Mouse (Mus musculus) ovary, postnatal 14 days (tissue): ENCODE results near the gene Efnb3.
"Not testable (repeated sequence)": the region's sequence is repeated elsewhere in the genome, so short reads cannot be mapped to it uniquely, and the experiment has no call there.

Experiments
- DNase-seq: peaks from one replicate; pipeline ENCODE4 v3.0.0; 2022; ENCODE audit warnings: low spot score

Efnb3 gene

DNA sequence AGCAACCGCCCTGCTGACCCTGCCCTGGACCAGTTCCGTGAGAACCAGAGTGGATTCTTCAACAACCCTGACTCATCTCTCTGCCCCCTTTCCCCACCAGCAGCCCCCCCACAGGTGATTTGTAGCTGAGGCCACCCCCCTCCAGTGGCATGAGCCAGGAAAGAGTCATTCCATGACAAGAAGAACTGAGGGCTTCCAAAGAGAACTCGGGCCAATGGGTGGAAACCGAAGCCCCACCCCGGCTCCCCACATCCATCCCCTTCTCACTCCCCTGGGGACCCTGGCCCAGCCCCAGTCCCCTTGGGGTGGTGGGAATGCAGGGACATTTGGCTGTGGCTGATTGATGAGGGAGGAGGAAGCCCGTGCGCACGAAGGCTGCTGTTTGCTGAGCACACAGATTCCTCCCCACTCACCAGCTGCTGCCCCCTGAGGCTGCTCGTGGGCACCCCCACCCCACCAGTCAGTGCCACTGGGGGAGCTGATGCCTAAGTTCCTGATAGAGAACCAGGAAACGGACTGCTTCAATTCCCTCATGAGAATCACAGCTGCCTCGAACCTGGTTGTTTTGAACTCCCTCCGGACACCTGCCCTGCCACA is 10.8 kb downstream of the Efnb3 start, which contains the start of gene Dnah2:
Dnah2 (minus strand) TSS at position 51 of the 597 bp plus-strand sequence.
- DNase-seq = no peak

DNA sequence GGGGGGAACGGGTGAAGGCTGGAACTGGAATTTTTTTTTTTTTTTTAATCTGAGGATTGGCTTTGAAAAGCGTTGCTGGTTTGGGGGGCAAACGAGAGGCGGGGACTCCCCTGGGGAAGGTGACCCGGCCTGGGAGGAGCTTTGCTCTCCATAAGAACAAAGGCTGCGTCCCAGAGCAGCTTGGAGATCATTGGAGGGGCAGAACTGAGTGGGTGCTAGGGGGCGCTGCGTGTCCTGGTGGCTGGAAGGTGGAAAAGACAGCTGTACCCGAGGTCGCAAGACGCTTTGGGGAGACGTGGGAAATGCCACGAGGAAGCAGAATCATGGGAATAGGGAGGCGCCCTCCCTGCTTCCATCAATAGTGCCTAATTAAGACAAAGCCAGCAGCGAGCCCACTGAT is 12.9 kb downstream of the Efnb3 start:
- DNase-seq = peak; percentile 39

DNA sequence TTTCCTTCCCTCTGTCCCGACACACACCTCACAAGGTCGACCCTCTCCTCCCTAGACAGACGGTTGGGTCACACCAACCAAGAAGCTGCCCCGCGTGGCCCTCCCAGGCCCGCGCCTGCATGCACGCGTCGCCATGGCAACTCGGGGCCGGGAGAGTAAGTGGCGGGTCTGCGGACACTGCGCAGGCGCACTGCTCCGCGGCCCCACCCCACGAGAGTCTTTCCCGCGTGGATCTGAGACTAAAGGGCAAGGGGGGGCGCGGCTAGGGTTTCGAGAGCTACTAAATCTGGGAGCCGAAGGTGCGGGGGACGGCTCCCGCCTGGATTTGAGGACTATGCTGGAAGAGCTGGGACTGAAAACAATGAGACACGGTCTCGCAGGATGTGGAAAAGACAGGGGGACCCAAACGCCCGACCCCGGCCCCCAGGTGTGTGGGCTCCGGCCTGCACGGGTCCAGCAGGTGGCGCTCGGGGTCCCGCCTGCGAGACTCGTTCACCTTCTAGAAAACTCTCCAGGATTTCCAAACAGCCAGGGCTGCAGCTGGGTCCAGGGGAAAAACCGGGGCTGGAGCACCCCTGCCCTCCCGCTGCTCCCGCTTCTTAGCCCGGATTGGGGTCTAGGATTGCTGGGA is 13.5 kb downstream of the Efnb3 start:
- peak; percentile 72 for DNase-seq

DNA sequence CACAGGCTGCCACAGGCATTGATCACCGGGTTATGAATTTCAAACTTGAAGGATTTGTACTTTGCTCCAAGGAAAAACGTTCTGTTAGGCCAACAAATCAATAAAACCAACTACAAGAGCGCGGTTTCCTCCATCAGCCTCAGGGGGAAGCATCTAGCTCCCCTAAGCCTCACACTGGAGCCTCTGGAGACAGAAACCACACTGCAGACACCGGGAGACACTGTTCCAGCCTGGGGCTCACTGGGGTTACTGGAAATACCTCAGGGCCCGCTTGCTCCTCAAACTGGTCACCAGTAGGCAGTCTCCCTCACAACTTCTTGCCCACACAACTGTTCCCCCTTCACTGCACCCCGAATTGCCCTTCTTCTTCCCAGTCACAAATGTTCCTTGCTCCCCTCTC is 14.0 kb downstream of the Efnb3 start:
- DNase-seq = no peak

DNA sequence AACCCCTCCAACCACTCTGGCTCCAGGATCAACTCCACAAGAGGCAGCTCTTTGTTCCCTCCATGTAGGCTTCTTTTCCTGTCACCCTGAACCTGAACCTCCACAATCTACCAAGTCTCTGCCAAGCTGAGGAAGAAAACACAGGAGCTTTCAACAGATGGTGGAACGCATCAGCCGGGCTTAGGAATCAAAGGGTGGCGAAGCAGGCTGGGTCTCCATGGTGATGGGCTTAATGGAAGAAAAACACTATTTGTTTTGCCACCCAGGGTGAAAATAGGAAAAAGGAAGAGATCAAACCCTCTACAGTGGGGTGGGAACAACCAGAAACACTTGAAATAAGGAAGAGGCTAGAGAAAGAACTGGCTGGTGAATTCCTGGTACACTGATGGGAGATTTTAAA is 16.4 kb downstream of the Efnb3 start:
- DNase-seq = no peak

DNA sequence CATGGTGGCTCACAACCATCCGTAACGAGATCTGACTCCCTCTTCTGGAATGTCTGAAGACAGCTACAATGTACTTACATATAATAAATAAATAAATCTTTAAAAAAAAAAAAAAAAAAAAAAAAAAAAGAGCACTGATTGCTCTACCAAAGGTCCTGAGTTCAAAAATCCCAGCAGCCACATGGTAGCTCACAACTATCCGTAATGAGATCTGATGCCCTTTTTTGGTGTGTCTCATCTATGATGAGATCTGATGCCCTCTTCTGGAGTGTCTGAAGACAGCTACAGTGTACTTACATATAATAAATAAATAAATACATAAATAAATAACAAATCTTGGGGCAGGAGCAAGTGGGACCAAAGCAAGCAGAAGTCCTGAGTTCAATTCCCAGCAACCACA is 18.3 kb downstream of the Efnb3 start:
- not testable (repeated sequence) for DNase-seq

DNA sequence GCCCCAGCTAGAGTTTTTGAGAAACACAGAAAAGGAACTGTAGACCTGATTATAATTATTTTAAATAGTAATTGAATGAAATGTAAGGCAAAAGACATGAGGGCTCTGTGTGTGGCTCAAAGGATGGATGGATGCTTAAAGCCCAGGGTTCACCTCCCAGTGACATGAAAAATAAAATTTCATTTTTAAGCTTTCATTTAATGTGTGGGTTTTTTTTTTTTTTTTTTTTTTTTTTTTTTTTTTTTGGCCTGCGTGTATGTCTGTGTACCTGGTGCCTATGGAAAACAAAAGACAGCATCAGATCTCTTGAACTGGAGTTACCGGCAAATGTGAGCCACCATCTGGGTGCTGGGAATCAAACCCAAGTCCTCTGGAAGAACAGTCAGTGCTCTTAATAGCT is 19.3 kb downstream of the Efnb3 start:
- no peak for DNase-seq

DNA sequence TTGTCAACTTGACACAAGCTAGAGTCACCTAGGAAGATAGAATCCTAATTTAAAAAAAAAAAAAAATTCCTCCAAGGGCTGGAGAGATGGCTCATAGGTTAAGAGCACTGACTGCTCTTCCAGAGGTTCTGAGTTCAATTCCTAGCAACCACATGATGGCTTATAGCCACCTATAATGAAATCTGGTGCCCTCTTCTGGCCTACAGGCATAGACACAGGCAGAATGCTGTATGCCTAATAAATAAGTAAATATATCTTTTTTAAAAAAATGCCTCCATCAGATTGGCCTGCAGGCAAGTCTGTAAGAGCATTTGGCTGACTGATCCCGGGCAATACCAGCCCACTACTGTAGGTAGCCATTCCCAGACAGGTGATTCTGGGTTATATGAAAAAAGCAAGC is 25.0 kb downstream of the Efnb3 start:
- no peak for DNase-seq

DNA sequence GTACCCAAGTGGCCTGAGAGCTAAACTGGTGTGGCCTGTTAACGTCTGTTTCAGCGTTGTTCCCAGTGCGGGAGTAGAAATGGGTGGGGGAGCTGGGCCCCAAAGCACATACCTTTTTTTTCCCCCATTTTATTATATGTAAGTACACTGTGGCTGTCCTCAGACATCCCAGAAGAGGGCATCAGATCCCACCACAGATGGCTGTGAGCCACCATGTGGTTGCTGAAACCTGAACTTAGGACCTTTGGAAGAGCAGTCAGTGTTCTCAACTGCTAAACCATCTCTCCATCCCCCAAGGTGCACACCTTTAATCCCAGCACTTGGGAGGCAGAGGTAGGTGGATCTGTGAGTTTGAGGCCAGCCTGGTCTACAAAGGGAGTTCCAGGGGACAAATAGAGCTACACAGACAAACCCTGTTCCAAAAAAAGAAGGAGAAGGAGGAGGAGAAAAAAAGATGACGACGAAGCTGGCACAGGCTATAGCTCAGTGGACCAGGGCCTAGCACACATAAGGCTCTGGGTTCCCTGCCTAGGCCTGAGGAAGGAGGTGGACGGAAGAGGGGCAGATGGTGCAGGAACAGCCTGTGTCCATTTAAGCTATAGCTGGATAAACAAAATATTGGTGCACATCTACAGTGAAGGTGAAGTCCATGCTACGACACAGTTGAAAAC is 27.4 kb downstream of the Efnb3 start:
- DNase-seq = no peak

DNA sequence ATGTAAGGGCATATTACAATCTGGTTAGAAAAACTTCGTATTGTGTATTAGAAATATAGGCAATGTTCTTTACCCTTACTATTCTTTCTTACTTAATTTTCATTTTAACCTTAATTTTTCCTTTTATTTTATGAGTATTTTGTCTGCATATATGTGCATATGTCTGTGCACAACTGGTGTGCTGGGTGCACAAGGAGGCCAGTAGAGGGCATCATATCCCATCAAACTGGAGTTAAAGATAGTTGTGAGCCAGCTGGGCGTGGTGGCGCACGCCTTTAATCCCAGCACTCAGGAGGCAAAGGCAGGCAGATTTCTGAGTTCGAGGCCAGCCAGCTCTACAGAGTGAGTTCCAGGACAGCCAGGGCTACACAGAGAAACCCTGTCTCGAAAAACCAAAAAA is 29.2 kb downstream of the Efnb3 start:
- DNase-seq = not testable (repeated sequence)

DNA sequence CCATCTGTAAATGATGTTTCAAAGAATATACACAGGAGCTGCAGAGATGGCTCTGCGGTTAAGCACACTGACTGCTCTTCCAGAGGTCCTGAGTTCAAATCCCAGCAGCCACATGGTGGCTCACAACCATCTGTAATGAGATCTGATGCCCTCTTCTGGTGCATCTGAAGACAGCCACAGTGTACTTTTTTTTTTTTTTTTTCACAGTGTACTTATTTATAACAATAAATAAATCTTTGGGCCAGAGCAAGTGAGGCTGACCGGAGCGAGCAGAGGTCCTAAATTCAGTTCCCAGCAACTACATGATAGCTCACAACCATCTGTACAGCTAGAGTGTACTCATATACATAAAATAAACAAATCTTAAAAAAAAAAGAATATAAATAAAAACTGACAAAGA is 29.7 kb downstream of the Efnb3 start:
- DNase-seq = not testable (repeated sequence)

DNA sequence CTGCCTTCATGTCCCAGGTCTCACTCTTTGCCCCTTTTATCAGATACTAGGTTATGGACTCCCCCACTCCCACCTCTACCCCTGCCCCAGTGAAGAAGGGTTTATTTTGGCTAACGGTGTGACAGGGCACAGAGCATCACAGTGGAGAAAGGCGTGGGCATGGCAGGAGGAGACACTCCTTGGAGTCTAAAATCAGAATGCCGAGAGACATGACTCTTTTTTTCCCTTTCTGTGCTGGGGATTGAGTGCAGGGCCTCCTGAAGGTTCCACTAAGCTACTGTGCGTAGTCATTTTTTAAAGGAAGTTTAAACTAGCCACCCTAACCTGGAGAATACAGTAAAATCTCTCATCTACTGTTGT is 32.0 kb downstream of the Efnb3 start:
- no peak for DNase-seq

DNA sequence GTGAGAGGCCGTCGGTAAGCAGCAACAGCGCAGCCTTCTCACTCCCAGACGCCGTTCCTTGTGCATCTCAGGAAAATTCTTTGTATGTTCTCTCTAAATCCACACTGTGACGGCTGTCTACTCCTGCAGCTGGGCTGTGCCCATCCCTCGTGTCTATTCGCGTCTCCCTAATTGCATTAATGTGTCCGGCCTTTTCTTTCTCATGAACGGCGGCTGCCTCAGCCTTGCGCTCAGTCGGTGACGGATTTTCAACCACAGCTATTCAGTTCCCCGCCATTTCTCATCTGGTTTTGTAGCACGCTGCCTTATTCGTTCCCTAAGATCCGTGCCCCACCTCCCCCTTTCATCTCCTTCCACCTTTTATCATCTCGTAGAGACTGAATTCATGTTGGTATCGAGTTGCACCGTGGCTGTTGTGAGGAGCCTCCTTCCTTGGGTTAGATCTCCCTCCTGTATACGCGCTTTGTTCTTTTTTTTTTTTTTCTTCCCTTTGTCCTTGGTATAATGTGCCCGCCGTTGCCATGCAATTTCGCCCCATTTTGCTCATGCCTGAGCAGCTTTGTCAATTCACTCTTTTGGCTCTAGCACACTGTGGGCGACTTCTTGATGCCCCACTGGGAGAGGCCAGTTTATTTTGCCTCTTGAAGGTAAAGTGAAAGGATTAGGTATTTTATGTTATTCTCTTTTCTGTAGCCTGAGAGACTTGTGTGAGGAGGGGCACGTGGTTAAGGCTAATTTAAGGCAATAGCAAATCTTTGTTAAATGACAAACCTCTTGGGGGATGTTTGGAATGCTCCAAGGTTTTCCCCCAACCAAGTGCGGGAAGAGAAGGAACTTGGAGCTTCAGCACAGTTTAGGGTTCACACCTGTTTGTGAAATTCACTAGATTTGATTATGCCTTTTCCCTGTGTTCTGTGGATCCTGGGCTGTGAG is 32.6 kb downstream of the Efnb3 start:
- DNase-seq = no peak

DNA sequence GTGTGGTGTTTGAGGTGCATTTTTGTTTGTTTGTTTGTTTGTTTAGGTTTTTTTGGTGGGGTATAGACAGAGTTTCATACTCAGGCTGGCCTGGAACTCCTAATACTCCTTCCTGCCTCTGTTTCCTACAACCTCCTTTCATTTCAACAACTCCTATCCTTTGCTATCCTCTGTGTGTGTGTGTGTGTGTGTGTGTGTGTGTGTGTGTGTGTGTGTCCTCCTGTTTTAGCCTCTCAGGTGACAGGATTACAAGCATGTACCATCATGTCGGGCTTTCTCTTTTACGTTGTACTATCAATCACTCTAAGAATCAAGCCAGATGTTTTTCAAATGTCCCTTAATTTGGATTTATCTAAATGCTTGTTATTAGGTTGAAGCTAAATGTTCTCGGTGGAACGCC is 33.4 kb downstream of the Efnb3 start:
- no peak for DNase-seq

DNA sequence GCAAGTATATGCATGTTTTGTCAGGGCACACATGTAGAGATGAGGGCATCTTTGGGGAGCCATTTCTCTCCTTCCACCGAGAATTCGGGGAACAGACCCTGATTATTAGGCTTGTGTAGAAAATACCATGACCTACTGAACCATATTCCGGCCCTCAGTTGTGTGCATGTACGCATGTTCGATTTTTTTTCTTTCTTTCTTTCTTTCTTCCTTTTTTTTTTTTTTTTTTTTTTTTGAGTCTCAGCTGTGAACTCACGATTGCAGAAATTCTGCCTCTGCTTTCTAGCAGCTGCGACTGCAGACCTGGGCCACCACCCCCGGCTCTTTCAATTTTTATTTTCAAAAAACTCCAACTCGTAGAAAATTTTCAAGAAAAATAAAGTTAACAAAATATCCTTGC is 34.3 kb downstream of the Efnb3 start:
- DNase-seq = no peak

DNA sequence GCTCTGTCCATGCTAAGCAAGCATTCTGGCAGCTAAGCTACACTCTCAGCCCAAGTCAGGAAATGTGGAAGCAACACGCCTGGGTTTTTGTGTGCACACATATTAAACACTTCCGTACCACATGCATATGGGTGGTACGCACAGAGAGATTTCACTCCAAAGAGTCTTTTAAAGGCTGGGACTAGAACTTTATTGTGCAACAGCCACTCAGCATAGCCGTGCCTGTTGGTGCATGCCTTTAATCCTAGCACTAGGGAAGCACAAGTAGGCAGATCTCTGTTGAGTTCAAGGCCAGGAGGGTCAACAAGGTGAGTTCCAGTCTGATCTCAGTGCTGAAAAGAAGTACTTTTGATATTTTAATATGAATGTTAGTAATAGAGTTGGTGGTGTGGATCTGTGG is 36.4 kb downstream of the Efnb3 start:
- DNase-seq = no peak

DNA sequence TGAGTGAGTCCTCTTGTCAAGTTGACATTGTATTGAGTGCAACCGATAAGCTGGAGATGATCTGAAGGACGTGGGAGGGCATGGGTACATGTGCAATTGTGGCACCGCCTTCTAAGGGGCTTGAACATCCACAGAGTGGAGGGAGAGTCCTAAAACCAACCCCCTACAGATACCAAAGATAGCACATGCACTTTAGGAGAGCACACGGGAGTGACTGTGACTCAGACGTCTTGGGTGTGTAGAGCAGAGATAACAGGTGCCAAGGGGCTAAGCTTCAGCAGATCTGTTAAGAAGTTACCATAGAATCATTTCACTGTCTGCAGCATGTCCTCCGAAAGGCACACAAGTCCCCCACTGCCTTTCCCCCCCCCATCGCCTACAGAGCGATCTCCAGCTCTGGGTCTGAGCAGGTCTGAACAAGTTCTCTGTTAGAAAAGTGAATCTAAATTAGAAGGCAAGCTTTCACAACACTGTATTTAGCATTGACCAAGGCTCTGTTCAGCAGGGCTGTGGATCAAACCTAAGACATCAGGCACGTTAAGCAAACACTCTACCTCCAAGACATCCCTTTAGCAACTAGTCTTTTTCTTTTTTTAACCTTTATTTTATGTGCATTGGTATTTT is 38.4 kb downstream of the Efnb3 start:
- DNase-seq = no peak

DNA sequence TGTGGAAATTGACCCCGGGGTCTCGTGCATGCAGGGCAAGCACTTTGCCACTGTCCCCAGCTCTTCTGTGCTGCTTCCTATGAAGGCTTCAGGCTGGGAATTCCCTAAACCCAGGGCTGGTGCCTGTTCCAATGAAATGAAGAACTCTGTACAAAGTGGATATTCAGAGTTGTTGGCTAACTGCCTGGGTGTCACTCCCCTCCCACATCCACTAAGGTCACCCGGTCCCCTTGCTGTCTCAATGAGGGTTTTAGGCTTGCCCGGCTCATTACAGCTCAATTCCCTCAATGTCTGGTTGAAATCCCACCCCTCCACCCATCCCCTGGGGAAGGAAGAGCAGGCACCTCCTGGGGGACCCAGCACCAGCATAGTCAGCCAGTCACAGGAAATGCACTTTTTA is 40.0 kb downstream of the Efnb3 start:
- DNase-seq = no peak

DNA sequence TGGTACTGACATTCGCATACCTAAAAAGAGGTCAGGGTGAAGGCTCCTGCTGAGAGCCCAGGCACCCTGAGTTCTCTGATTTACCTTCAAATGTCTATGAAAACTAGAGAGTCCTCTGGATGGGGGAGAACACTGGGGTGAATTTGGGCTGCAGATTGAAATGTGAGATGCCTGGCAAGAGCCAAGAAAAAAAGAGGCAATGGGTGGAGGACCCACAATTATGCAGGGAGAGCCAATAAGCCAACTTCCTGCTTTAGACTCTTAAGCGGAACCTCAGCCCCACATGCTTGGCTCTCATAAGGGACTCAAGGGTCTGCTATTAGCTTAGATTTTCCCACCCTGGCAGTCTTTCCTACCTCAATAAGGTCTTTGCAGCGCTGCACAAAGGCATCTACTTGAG is 43.3 kb downstream of the Efnb3 start:
- DNase-seq = no peak

DNA sequence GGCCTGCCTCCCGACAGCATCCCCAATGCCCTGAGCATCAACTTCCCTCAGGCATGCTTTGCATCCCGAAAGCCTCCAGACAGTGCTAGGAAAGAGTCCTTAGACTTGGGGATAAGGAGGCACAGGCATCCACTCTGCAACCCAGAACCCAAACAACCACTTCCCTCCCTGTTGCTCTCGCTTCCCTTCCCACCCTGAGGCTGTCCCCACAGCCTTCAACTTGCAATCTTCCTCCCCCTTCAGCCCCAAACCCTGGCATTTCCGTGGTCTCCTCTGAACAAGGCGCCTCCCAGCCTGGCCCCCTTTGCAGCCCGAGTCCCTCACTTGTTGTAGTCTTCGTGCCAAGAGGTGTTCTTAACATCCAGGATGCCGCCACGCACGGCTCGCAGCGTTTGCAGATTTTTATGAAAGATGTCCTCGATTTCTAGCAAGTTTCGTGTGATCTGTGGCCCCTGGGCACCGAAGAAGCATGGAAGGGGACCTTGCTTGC is 43.8 kb downstream of the Efnb3 start:
- no peak for DNase-seq

DNA sequence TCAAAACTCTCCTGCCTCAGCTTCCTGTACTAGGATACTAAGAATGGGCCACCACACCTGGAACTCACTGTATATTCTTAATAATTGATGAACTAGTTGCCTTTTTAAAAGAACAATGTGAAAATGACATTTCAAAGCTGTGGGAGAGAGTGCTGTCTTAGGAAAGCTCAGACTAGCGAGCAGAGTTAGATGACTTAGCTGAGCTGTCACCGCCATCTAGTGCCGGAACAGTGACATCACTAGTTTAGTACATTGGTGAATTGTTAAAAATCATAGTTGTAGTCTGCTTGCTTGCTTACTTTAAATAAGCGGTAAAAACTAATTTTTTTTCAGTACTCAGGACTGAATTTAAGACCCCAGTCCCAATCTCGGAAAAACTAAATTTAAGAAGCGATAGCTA is 46.2 kb downstream of the Efnb3 start:
- peak; percentile 41 for DNase-seq
